Mouse (Mus musculus): ENCODE measurements at regions not wholly inside any gene's neighbourhood (a gene's known extent, or its start where the extent isn't known, plus 50 kb on each side); places are given as distances from the start of the nearest gene placed in this dataset.

GRCm38 (mm10) chr12:106607655-106608337, 597.8 kb downstream of the Vrk1 start:
- DNase-seq = no peak

GRCm38 (mm10) chr12:106618684-106619083, 608.7 kb downstream of the Vrk1 start:
- DNase-seq = no peak

GRCm38 (mm10) chr12:106626786-106627185, 616.8 kb downstream of the Vrk1 start:
- no peak for DNase-seq

GRCm38 (mm10) chr12:106632566-106632965, 622.5 kb downstream of the Vrk1 start:
- DNase-seq = no peak

GRCm38 (mm10) chr12:106633096-106633495, 623.1 kb downstream of the Vrk1 start:
- DNase-seq = no peak

- DNase-seq = peak; percentile 25 to 44
Measured at GRCm38 (mm10) chr12:106658317-106658716, 648.3 kb downstream of the Vrk1 start.

- DNase-seq = no peak
Measured at GRCm38 (mm10) chr12:106673232-106673766, 663.3 kb downstream of the Vrk1 start.

- DNase-seq = no peak
Measured at GRCm38 (mm10) chr12:106674741-106675140, 664.7 kb downstream of the Vrk1 start.

GRCm38 (mm10) chr12:106676136-106676535, 666.1 kb downstream of the Vrk1 start:
- DNase-seq = no peak

- DNase-seq = no peak
Measured at GRCm38 (mm10) chr12:106676566-106676965, 666.5 kb downstream of the Vrk1 start.

- DNase-seq = no peak
Measured at GRCm38 (mm10) chr12:106685986-106686385, 676.0 kb downstream of the Vrk1 start.

GRCm38 (mm10) chr12:106687751-106688150, 677.7 kb downstream of the Vrk1 start:
- DNase-seq = no peak

GRCm38 (mm10) chr12:106688156-106688740, 678.2 kb downstream of the Vrk1 start:
- DNase-seq = no peak

- no peak for DNase-seq
Measured at GRCm38 (mm10) chr12:106702958-106703357, 692.9 kb downstream of the Vrk1 start.

- DNase-seq = no peak
Measured at GRCm38 (mm10) chr12:106721271-106722009, 711.4 kb downstream of the Vrk1 start.

- DNase-seq = no peak
Measured at GRCm38 (mm10) chr12:106722010-106722362, 712.0 kb downstream of the Vrk1 start.

GRCm38 (mm10) chr12:106722761-106723160, 712.7 kb downstream of the Vrk1 start:
- no peak for DNase-seq

GRCm38 (mm10) chr12:106726920-106727319, 716.9 kb downstream of the Vrk1 start:
- DNase-seq = no peak

GRCm38 (mm10) chr12:106727486-106727885, 717.5 kb downstream of the Vrk1 start:
- no peak for DNase-seq

GRCm38 (mm10) chr12:106729686-106730085, 719.7 kb downstream of the Vrk1 start:
- DNase-seq = no peak

GRCm38 (mm10) chr12:106732108-106732857, 722.3 kb downstream of the Vrk1 start:
- DNase-seq = no peak

- no peak for DNase-seq
Measured at GRCm38 (mm10) chr12:106748765-106749164, 738.7 kb downstream of the Vrk1 start.

GRCm38 (mm10) chr12:106763552-106763951, 724.9 kb upstream of the 3110018I06Rik start:
- no peak for DNase-seq

Measured in thymus, adult 18-20 months (tissue).